Mouse (Mus musculus) brain, embryonic 14.5 days (tissue): ENCODE results near the gene Nol8.

ENCODE experiments used
- CTCF ChIP-seq: fragments of 200-500 bp; IDR thresholded peaks from 2 replicates; pipeline ENCODE4 v1.5.1; 2012; ENCODE audit warnings: inconsistent platforms, mild to moderate bottlenecking, moderate library complexity, borderline replicate concordance; ENCODE audit not compliant: insufficient read depth, insufficient read length; ENCODE audit errors: extremely low read depth
- POLR2A ChIP-seq: fragments of 200-500 bp; IDR thresholded peaks from 2 replicates; pipeline ENCODE4 v1.6.1; 2012; ENCODE audit warnings: mild to moderate bottlenecking, inconsistent platforms, borderline replicate concordance; ENCODE audit not compliant: poor library complexity, insufficient read depth, insufficient read length, severe bottlenecking; ENCODE audit errors: extremely low read depth

DNA sequence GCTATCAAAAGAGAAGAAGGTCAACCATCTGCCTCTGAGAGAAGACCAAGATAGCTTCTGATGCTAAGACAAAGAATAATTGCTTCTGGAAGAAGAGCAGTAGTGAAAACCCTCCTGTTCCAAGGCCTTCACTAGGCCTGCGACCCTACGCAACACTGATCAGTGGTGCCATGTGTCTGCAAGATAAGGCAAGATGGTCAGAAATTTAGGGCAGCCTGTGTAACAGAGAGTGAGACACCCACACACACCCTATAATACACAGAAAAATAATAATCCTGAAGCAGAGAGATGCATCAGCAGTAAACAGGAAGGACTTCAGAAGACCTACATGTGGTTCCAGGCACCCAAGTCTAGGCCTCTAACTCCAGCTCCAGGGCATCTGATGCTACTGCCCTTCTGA lies 12.9 kb upstream of the Nol8 start:
- TF ChIP-seq CTCF (no peak), POLR2A (no peak)
